Mouse (Mus musculus) adrenal gland, adult 18-20 months (tissue): Measurements from ENCODE around the gene Tmem132a. TPM values are rescaled to one million over a fixed set of nuclear protein-coding genes. Genes with fewer than 3 reads are reported as not detected.
A peak's percentile ranks its signal among the peaks of the same experiment; 100 is the strongest.

ENCODE experiments used
- DNase-seq, 2 experiments: peaks; one replicate each; pipeline ENCODE4 v3.0.0; 2021 to 2022; ENCODE audit warnings: low spot score in 2 of 2
- total RNA-seq, 2 experiments: library from RNA; stranded (reverse); gene quantifications; 1 replicate in 1 of 2; 2 replicates in 1 of 2; pipeline ENCODE4 v1.2.3; 2021

Tmem132a gene
- total RNA-seq, 2 experiments from 2014 or later = 17.1 to 28.0 TPM

GRCm38 (mm10) chr19:10839010-10839892 is 30.5 kb downstream of the Tmem132a start, which contains the start of gene Slc15a3:
TSS of gene Slc15a3 (plus strand) at chr19:10839727.
- no peak for DNase-seq

GRCm38 (mm10) chr19:10835671-10836070 is 34.1 kb downstream of the Tmem132a start:
- no peak for DNase-seq

DNA sequence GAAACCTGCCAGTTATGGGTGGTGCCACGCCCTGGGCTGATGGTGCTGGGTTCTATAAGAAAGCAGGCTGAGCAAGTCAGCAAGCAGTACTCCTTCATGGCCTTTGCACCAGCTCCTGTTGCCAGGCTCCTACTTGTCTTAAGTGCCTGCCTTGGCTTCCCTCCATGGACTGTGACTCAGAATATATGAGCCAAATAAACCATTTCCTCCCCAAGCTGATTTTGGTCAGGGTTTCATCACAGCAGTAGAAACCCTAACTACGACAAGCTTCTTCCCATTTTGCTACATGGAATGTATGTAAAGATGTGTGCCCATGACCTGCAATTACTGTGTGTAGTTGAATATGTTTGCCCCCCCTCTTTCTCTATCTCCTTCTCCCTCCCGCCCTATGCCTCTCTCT is 36.1 kb downstream of the Tmem132a start:
- DNase-seq = no peak

GRCm38 (mm10) chr19:10832030-10832429 is 37.7 kb downstream of the Tmem132a start:
- no peak for DNase-seq

GRCm38 (mm10) chr19:10831424-10831823 is 38.3 kb downstream of the Tmem132a start:
- peak; percentile 52 to 63 for DNase-seq

GRCm38 (mm10) chr19:10829436-10830175 is 40.1 kb downstream of the Tmem132a start, which contains the start of gene Cd6:
TSS of gene Cd6 (minus strand) at chr19:10830058.
- DNase-seq = no peak

GRCm38 (mm10) chr19:10828321-10828720 is 41.4 kb downstream of the Tmem132a start:
- no peak for DNase-seq

GRCm38 (mm10) chr19:10824061-10824460 is 45.7 kb downstream of the Tmem132a start:
- no peak for DNase-seq

- no peak for DNase-seq
These were observed 47.2 kb downstream of the Tmem132a start for GRCm38 (mm10) chr19:10822534-10822933.

GRCm38 (mm10) chr19:10821319-10821718 is 48.4 kb downstream of the Tmem132a start:
- DNase-seq = no peak

DNA sequence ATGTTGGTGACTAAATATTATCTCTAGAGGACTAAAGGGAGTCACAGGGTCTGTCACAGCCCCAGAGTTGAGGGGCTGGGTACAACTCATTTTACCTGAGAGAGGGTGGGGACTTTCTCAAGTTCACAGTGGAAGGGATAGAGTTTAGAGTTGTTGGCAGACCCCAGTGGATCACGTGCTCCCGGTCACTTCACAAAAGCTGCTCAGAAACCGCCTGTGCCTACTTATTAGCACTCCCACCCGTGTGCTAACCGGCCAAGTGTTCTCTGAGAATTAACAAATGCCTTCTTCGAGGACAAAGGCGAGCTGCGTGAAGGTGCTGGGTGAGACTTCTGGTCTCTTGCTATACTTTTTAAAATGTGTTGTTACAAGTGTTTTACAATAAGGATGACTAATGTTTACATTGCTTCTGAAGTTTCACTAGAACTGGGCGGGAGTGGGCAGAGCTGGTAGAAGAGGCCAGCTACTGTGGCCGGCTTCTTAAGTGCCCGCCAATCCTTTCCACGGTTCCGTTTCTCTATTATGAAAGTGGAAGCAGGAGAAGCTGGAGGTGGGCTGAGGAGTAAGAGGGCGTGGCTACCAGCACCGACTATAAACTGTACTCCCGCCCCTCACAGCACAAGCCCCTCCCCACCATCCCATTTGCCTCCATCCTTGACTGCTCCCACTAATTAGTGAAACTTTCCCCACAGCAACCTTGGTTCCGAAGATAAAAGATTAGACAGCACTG is 51.4 kb downstream of the Tmem132a start:
- DNase-seq = no peak

DNA sequence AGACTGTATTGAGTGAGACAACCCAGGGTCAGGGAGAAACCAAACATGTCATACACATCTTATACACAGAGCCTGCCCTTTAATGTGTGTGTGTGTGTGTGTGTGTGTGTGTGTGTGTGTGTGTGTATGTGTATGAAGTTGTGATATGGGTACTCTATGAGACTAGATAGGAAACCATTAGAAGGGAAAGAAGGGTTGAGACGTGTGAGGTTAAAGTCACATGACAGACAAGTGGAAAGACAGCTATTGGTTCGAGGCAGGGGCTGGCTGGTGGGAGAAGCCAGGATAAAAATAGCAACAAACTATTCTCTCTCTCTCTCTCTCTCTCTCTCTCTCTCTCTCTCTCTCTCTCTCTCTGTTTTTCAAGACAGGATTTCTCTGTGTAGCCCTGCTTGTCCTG is 53.3 kb downstream of the Tmem132a start:
- DNase-seq = no peak

- DNase-seq = no peak
These were observed 53.9 kb downstream of the Tmem132a start for GRCm38 (mm10) chr19:10815871-10816270.

GRCm38 (mm10) chr19:10813905-10814304 is 55.8 kb downstream of the Tmem132a start:
- no peak for DNase-seq

GRCm38 (mm10) chr19:10813039-10813438 is 56.7 kb downstream of the Tmem132a start:
- no peak for DNase-seq

DNA sequence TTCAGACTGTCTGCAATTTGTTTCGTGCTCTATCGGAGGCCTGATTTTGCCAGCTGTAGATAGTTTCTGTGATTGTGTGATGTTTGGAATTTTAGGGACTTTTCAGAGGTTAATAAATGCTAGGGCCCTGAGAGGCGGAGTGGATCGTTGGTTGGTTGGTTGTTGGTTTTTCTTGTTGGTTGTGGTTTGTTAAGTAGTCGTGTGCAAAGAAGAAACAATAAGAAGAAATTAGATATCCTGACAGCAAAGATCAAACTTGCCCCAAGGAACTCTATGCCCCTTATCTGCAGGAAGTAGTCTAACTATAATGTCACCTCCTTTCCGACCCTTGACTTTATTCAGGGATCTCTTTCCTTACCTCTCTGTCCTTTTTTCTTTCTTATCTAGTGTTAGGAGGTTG is 58.3 kb downstream of the Tmem132a start:
- DNase-seq = no peak

DNA sequence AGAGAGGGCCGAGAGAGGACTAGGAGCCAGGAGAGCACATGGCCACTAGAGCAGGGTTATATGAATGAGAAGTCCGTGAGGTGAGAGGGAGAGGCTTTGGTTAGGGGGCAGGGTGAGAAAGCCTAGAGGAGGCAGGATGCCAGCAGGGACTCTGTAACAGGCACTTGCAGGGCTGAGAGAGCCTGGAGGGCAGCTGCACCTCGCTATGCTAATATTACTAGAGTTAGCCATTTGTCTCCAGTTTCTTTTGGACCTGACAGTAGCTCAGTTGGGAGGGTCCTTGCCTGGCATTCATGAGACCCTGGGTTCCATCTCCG is 59.6 kb downstream of the Tmem132a start:
- DNase-seq = no peak

DNA sequence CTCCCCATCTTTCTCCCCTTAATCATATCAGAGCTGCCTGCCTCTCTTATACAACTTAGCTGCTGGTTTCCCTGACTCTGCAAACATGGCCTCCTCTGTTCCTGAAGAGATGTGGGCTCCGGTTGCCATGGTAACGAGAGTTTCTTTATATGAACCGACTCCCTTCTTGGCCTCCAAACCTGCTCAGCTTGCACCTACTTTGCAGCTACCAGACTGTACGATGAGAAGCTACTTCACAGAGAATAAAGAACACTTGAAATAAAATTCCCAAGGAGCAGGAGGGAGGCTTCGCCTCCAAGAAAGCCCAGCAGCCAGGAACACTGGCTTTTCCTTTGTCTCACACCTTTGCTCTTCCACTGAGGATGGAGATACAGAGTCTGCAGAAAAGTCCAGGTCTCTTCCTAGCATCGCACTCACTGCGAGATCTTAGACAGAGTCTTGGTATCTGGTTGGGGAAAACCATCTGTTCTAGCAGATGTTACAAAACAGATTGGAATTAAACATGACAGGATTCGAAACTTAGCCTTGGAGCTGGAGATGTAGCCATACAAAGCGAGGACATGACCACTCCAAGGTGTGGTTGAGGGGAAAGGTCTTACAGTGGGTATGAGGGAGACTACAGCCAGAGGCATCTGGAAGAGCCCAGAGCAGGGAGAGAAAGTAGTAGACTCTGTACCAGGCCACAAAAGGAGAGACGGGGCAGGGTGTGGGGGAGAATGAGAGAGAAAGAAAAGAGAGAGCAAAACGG is 60.1 kb downstream of the Tmem132a start:
- DNase-seq = no peak

DNA sequence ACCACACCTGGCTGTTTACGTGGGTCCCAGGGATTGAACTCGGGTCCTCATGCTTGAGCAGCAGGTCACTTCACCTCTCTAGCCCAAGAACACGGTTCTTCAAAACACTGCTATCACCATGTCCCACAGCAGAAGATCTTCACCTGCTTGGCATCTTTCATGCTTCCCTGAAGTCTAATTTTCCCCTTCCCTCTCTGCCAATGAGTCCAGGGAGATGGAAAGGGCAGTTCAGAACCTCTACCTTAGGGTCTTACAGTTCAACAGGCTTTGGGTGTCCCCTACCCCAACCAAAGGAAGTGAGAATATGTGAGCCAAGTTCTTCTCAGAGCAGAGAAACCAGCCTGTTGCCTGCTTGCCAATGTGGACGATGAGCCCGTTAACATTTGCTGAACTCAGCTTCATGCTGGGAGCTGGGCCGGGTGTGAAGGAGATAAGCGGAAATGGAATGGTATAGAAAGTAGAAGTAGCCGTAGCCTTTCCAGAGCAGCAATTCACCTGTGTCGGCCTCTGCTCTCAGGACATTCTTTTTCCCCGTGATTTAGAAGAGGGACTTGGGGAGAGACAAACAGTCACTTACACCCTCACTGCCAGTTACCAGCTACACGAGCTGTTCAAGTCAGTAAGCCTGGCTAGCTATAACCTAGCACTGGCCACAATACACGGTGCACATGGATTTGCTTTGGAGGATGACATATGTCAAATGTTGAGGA is 61.1 kb downstream of the Tmem132a start:
- no peak for DNase-seq
